Mouse (Mus musculus) megakaryocyte, adult 5-6 weeks (primary cell): ENCODE data around the gene Gps2. TPM values are rescaled to one million over a fixed set of nuclear protein-coding genes. Genes with fewer than 3 reads are reported as not detected.
"Not testable (repeated sequence)": the region's sequence is repeated elsewhere in the genome, so short reads cannot be mapped to it uniquely, and the experiment has no call there.

Experiments
- ATAC-seq: 2 replicates; pipeline ENCODE4 v1.8.0; 2016; ENCODE audit warnings: mild to moderate bottlenecking, inconsistent platforms; ENCODE audit not compliant: poor library complexity, severe bottlenecking
- total RNA-seq, 2 experiments: library from RNA; stranded (forward) in 1 of 2; stranded (reverse) in 1 of 2; fragments of 153-499, 151-499 nt in 1 of 2; fragments of 221-1000, 200-1000 nt in 1 of 2; gene quantifications; 2 replicates each; pipeline versions ENCODE4 v1.2.3 to v1.2.4; 2015 to 2017

Gene Gps2
- total RNA-seq, 2 experiments from 2014 or later, result 64.9 to 140 TPM

DNA sequence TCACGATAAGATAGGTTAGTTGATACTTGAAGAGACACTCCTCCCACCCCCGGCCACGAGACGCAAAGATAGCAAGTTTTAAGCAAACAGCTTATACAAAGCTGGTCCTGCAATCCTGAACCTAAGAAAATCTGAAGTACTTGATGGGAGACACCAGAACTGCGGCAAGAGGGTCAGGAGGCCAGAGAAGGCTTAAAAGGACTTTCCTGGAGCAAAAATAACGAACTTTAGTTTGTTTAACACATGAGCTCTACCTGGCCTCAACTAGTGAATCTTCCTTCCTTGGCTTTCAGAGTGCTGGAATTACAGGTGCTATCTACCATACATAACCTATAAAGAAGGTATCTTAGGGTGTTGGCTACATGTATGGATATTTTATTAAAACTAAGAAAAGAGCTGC is 21.0 kb downstream of the Gps2 start:
- no peak for ATAC-seq

DNA sequence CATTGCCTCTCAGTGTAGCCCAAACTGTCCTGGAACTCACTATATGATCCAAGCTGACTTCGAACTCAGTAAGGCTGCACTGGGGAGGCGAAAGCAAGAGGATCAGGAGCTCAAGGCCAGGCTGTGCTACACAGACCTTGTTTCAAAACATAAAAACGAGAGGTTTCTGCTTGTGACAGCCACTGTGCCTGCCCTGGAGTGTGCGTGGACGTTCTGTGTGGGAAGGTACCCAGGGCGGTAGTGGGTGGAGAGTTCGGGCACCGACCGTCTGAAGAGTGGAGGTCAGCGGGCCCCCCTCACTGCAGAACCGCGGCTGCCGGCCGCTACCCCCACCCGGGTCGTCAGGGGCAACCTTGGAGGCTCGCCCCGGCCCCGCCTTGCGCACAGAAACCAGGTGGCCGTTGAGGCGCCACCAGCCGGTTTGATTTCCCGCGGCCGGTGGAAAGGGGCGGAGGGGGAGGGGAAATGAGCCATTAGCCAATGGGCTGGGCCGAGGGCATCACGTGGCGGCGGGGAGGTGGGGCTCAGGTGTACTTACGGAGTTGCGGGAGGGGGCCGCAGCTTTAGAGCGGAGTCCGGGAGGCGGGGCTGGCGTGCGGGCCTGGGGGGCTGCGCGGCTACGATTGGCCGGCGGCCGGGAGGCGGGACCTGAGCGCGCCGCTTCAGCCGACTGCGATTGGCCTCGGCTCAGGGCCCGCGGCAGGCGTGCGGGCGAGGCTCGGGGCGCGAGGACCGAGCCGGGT is 21.6 kb downstream of the Gps2 start, which contains the start of gene Ybx2:
Gene Ybx2 (plus strand): TSS at position 660 of the 743 bp plus-strand sequence.
- peak; percentile 55 for ATAC-seq

DNA sequence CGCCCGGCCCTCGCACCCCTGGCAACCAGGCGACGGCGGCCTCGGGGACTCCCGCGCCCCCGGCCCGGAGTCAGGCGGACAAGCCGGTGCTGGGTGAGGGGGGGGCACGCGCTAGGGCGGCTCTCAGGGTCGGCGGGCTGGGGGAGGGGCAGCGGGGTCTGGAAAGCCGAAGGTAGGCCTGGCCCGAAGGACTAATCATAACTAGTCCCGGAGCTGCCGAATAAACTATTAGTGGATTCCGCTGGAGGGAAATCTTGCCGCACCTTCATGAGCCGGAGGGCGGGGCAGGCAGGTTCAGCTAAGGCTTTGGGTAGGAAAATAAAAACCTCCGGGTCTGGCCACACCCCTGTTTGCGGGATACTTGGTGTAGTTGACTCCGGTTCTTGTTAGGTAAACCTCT is 22.5 kb downstream of the Gps2 start:
- ATAC-seq, result no peak

DNA sequence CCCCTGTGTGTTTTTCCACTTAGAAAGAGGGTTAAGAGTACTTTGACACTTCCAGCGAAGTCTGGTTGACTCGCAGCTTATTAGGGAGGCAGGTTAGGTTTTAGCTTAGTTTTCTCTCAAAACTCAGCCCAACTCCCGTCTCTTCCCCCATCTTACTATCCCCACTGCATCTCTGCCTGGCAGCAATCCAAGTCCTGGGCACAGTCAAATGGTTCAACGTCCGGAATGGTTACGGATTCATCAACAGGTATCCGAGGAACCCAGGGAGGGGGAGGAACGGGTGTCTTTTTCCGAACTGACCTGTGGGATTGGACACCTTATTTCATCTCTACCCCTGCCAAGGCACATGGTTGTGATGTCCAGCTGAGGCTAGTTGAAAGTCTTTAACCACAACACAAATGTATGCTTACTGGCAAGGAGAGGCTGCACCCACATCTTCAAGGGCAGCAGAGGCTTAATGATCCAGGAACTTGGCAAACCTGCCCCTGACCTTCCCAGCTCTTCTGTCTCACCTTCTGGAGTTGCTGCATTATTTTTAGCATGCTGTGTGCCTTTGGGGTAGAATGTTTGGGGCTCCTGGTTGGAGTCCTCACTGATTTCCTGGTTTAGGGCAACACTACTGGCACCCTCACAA is 23.1 kb downstream of the Gps2 start:
- no peak for ATAC-seq

- no peak for ATAC-seq
Measured at GRCm38 (mm10) chr11:69937385-69937784, 23.7 kb downstream of the Gps2 start.

GRCm38 (mm10) chr11:69937834-69938233 is 24.1 kb downstream of the Gps2 start:
- no peak for ATAC-seq

DNA sequence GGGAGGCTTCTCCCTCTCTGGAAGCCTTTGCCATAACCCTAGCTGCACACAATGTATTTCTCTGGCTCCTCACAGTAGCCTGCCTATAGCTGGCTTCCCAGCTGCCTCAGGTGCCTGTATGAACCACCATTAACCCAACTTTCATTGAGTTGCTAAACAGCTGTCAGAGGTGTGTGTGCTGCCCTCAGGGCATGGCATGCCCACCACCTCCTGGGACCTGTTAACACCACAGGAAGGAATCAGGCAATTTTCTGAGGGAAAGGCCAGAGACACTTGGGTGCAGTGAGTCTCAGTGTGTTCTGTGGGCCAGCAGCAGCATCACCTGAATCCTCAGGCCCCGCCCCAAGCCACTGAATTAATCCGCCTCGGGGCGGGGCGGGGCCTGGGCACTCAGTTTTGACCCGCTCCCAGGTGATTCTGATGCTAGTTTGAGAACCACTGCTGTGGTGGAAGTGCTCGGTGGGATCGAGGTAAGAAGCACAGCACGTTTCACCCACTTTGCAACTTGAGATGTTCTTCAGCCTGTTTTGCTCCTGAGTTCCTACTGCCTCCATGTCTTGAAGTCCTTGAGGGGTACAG is 24.8 kb downstream of the Gps2 start:
- ATAC-seq, result no peak

GRCm38 (mm10) chr11:69939181-69939580 is 25.5 kb downstream of the Gps2 start:
- ATAC-seq, result no peak

- ATAC-seq, result no peak
Measured at GRCm38 (mm10) chr11:69939731-69940130, 26.0 kb downstream of the Gps2 start.

DNA sequence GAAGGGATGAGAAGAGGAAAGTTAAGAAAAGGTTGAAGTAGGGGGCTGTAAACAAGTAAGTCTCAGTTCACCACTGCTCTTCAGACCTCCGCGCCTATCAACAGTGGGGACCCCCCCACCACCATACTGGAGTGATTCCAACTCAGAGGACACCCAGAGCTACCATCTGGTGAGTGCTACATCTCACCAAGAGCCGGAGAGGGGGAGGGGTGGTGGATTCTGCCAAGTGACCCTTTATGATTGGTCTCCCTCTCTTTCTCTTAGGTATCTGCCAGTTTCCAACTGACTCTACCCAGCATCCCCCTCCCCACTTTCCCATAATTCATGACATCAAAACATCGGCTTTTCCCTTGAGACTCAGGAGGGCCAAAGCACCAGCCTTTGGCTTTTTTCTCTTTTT is 27.3 kb downstream of the Gps2 start:
- no peak for ATAC-seq

GRCm38 (mm10) chr11:69945216-69945615 is 31.5 kb downstream of the Gps2 start:
- ATAC-seq, result no peak

GRCm38 (mm10) chr11:69945997-69946891 is 32.6 kb downstream of the Gps2 start:
- no peak for ATAC-seq

DNA sequence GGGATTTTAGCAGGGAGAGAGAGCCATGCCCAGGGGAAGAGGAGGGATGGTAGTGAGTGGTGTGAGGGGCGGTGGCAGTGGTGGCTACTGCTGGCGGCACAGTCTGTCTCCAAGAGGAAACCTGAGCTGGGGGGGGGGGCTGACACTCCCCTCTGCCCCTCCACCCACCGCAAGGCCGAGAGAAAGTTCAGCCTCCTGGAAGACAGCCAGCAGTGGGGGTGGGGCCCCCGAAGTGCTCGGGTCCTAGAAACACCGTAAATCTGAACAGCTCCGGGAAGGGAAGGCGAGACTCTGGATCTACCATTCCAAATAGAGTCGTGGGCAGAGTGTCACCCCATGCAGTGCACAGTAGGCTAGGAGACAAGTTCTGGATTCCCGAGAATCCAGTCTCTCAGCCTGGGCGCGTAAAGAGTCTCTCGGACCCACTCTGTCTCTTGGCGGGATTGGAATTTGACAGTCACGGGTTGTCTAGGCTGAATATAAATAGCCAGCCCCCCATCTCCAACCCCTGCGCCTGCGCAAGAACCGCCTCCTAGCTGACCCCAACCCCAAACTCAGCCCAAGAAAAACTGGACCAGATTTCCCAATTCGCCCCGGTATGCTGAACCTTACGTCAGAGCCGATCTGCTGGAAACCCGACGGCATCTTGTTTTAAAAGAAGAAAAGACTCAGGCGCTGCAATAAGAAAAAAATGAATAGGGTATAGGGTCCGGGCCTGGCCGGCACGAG is 33.8 kb downstream of the Gps2 start:
- no peak for ATAC-seq

DNA sequence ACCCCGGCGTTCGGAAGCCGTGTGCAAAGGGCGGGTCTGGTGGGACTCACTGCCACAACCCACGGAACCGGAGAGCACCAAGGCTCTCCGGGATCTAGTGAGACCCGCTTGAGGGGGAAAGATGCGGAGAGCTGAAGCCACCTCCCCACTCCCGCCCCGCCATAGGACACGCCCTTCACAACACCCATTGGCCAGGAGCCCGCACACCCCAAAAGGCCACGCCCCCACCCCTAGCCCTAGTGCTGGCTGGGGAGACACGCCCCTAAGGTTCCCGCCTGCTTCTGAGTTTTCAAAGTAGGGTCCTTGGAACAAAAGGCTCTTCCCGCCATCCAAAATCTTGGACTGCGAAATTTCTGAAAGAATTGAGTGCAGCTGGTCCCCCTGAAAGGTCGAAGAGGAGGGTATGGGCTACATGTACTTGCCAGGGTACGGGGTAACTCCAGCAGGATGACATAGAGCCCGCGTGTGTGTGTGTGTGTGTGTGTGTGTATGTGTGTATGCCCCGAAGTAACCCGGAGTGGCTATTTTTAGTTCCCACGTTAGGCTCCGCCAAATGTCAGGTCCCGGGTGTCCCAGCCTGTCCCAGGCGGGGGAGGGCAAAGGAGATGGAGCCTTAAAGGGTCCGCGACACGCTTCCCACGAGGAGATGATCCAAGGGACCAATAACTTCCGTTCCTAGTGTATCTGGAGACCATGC is 34.5 kb downstream of the Gps2 start, which contains the start of gene Slc2a4:
Gene Slc2a4 (minus strand): TSS at position 123 of the 697 bp plus-strand sequence.
- peak; percentile 88 for ATAC-seq

DNA sequence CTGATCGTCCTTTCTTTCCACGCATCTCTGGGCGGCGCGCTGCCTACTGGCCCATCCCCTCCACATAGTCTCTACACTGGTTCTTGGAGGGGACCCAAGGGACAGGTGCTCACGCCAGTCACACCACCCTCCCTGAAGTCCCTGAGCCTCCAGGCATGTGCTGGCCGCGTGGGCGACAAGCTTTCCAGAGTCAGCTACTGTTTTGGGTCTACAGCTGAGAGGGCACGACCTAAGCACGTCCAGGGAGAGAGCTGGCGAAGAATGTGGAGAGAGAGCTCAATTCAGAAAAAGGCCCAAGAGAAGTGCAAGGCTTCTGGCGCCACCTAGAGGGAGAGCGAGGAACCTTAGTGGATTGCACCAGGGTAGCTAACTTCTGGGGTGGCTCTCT is 35.1 kb downstream of the Gps2 start:
- peak; percentile 81 for ATAC-seq

DNA sequence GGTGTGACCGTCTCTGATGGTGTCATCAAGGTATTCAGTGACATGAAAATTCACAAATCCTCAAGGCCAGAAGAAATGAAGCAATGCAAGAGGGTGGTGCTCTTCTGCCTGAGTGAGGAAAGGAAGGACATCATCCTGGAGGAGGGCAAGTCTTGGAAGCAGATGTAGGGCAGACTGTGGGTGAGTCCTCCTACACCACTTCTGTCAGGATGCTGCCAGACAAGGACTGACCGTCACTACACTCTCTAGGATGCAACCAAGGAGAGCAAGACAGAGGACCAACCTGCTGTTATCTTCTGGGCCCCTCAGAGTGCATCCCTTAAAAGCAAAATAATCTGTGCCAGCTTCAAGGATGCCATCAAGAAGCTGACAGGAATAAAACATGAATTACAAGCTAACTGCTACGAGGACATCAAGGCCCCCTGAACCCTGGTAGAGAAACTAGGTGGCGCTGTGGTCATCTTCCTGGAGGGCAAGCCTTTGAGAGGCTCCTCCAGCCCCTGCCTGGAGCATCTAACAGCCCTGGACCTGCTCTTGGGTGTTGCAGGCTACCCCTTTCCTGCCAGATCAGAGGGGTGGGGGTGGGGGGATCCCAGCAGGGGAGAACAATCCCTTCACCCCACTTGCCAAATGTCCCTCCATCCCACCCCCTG is 37.2 kb downstream of the Gps2 start:
- ATAC-seq, result no peak

DNA sequence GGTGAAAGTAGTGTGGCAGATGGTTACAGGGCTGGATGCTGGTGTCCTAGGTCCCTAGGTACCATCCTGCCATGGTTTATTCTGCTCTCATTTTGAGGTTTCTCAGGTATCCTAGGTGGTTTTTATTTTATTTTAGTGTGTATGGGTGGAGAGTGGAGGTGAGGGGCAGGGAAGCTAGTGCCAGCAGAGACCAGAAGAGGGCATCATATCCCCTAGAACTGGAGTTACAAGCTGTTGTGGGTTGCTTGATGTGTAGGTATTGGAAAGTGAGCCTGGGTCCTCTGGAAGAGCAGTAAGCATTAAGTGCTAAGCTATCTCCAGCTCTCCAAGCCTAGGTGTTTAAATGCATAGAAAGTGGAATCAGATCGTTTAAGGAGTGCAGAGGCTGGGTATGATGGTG is 38.6 kb downstream of the Gps2 start:
- ATAC-seq, result no peak

GRCm38 (mm10) chr11:69953267-69953915 is 39.7 kb downstream of the Gps2 start:
- ATAC-seq, result no peak

DNA sequence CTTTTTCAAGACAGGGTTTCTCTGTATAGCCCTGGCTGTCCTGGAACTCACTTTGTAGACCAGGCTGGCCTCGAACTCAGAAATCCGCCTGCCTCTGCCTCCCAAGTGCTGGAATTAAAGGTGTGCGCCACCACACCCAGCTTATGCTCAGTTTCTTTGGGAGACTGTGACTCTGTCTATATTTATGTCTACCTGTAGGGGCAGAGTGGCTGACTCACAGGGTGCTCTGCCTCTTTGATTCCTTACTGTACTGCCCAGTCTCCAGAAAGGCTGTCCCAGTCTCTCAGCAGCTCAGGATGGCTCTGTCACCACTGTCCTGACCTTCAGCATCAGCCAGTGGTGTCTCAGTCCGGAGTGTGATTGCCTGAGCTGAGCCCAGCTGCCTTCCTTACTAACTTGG is 41.9 kb downstream of the Gps2 start:
- ATAC-seq, result not testable (repeated sequence)
